Mouse (Mus musculus) stomach, postnatal 0 days (tissue): ENCODE measurements at regions not wholly inside any gene's neighbourhood (a gene's known extent, or its start where the extent isn't known, plus 50 kb on each side); places are given as distances from the start of the nearest gene placed in this dataset.

Experiments
- ATAC-seq: fragments of 200-750 bp; cut with Nextera tagmentation; 2 replicates; pipeline ENCODE4 v1.8.0; 2017; ENCODE audit not compliant: low FRiP score, low TSS enrichment
- DNase-seq: peaks from one replicate; pipeline ENCODE4 v3.0.0-alpha.2; 2016; ENCODE audit warnings: low spot score
- H3K27ac ChIP-seq: fragments of 300-500 bp; sonication (generic); replicated peaks from 2 replicates; pipeline ENCODE4 v1.5.1; 2014; ENCODE audit warnings: mild to moderate bottlenecking, control low read depth
- H3K27me3 ChIP-seq: fragments of 300-500 bp; sonication (generic); 2 replicates; pipeline ENCODE4 v1.6.1; 2014; ENCODE audit warnings: low read length; ENCODE audit not compliant: control insufficient read depth, insufficient read depth
- H3K36me3 ChIP-seq: fragments of 300-500 bp; sonication (generic); 2 replicates; pipeline ENCODE4 v1.6.1; 2014; ENCODE audit warnings: low read length, mixed read lengths; ENCODE audit not compliant: control insufficient read depth, insufficient read depth
- H3K4me1 ChIP-seq: fragments of 300-500 bp; sonication (generic); replicated peaks from 2 replicates; pipeline ENCODE4 v1.6.1; 2014; ENCODE audit warnings: antibody characterized with exemption; ENCODE audit not compliant: control insufficient read depth, insufficient read depth
- H3K4me2 ChIP-seq: fragments of 300-500 bp; sonication (generic); replicated peaks from 2 replicates; pipeline ENCODE4 v1.6.1; 2014; ENCODE audit warnings: low read depth, mild to moderate bottlenecking, control low read depth, moderate library complexity
- H3K4me3 ChIP-seq: fragments of 300-500 bp; sonication (generic); 2 replicates; pipeline ENCODE4 v1.5.1; 2014; ENCODE audit warnings: low read depth, low read length, control low read depth
- H3K9ac ChIP-seq: fragments of 300-500 bp; sonication (generic); 2 replicates; pipeline ENCODE4 v1.6.1; 2014; ENCODE audit warnings: mild to moderate bottlenecking, low read length, control low read depth, mixed read lengths
- H3K9me3 ChIP-seq: fragments of 300-500 bp; sonication (generic); 2 replicates; pipeline ENCODE4 v1.6.1; 2016; ENCODE audit warnings: low read length; ENCODE audit not compliant: control insufficient read depth
- CTCF ChIP-seq: IDR thresholded peaks from 2 replicates; pipeline ENCODE4 v1.5.1; 2016; ENCODE audit warnings: antibody characterized with exemption, low read depth, mild to moderate bottlenecking, moderate library complexity
- EP300 ChIP-seq: optimal IDR thresholded peaks from 2 replicates; pipeline ENCODE3; 2016; ENCODE audit warnings: antibody characterized with exemption
- WGBS: fragments of 180-500 bp; shearing (Covaris S2); extraction: QIAGEN DNeasy Blood & Tissue Kit; methylation state at CpG from one replicate; pipeline ENCODE4 v1.1.7; 2014; 5-methylcytosine and 5-hydroxymethylcytosine counted together

- ATAC-seq (no peak), DNase-seq (no peak)
- H3K4me1 ChIP-seq, result no peaks in the 10 kb centered on the region
- 92% methylated on average over 2 of the region's 2 CpGs for WGBS
- no peak overlapping the region for H3K27ac ChIP-seq
- H3K36me3 ChIP-seq, result no peaks in the 10 kb centered on the region
- no peaks in the 10 kb centered on the region for H3K9me3 ChIP-seq
- H3K9ac ChIP-seq, result no peak overlapping the region
- H3K4me3 ChIP-seq, result no peak overlapping the region
- H3K27me3 ChIP-seq, result no peaks in the 10 kb centered on the region
- H3K4me2 ChIP-seq, result no peak overlapping the region
- TF ChIP-seq CTCF, result no peak
- no peak for TF ChIP-seq EP300
Observed at GRCm38 (mm10) chr10:70866737-70867136, 211.0 kb upstream of the Phyhipl start.

- Histone ChIP-seq H3K9ac (no peak overlapping the region), H3K9me3 (no peaks in the 10 kb centered on the region), H3K27me3 (no peaks in the 10 kb centered on the region), H3K27ac (no peak overlapping the region), H3K36me3 (no peaks in the 10 kb centered on the region), H3K4me3 (no peak overlapping the region), H3K4me2 (no peak overlapping the region), H3K4me1 (no peaks in the 10 kb centered on the region)
- DNase-seq (no peak), ATAC-seq (no peak)
- TF ChIP-seq CTCF, result no peak
- no peak for TF ChIP-seq EP300
- WGBS, result 69% methylated on average over 5 of the region's 5 CpGs
Observed at GRCm38 (mm10) chr10:70864650-70865049, 208.9 kb upstream of the Phyhipl start.

GRCm38 (mm10) chr10:70862022-70862335, 206.2 kb upstream of the Phyhipl start:
- Histone ChIP-seq H3K4me3 (no peak overlapping the region), H3K9me3 (no peaks in the 10 kb centered on the region), H3K9ac (no peak overlapping the region), H3K4me1 (no peaks in the 10 kb centered on the region), H3K27ac (no peak overlapping the region), H3K27me3 (no peaks in the 10 kb centered on the region), H3K4me2 (no peak overlapping the region), H3K36me3 (no peaks in the 10 kb centered on the region)
- WGBS, result 58% methylated on average over 3 of the region's 4 CpGs
- no peak for TF ChIP-seq CTCF
- no peak for TF ChIP-seq EP300
- ATAC-seq, result no peak
- DNase-seq, result no peak

GRCm38 (mm10) chr10:70861131-70862021, 205.6 kb upstream of the Phyhipl start:
- Histone ChIP-seq H3K4me3 (no peak overlapping the region), H3K36me3 (no peaks in the 10 kb centered on the region), H3K4me2 (no peak overlapping the region), H3K27me3 (no peaks in the 10 kb centered on the region), H3K27ac (no peak overlapping the region), H3K4me1 (no peaks in the 10 kb centered on the region), H3K9me3 (no peaks in the 10 kb centered on the region), H3K9ac (no peak overlapping the region)
- DNase-seq, result no peak
- 30% methylated on average over 10 of the region's 10 CpGs for WGBS
- TF ChIP-seq CTCF (no peak), EP300 (no peak)
- ATAC-seq, result no peak

GRCm38 (mm10) chr10:70857155-70857820, 201.5 kb upstream of the Phyhipl start:
- Histone ChIP-seq H3K4me2 (no peak overlapping the region), H3K9me3 (no peaks in the 10 kb centered on the region), H3K4me3 (no peak overlapping the region), H3K9ac (no peak overlapping the region), H3K4me1 (no peaks in the 10 kb centered on the region), H3K27me3 (no peaks in the 10 kb centered on the region), H3K27ac (no peak overlapping the region), H3K36me3 (no peaks in the 10 kb centered on the region)
- TF ChIP-seq EP300 (no peak), CTCF (no peak)
- DNase-seq (no peak), ATAC-seq (no peak)
- 68% methylated on average over 14 of the region's 14 CpGs for WGBS

GRCm38 (mm10) chr10:70855948-70856347, 200.2 kb upstream of the Phyhipl start:
- no peaks in the 10 kb centered on the region for H3K4me1 ChIP-seq
- no peaks in the 10 kb centered on the region for H3K36me3 ChIP-seq
- H3K27me3 ChIP-seq, result no peaks in the 10 kb centered on the region
- H3K27ac ChIP-seq, result no peak overlapping the region
- no peak overlapping the region for H3K9ac ChIP-seq
- DNase-seq (no peak), ATAC-seq (no peak)
- no peak for TF ChIP-seq EP300
- TF ChIP-seq CTCF, result no peak
- WGBS, result 78% methylated on average over 8 of the region's 8 CpGs
- no peaks in the 10 kb centered on the region for H3K9me3 ChIP-seq
- no peak overlapping the region for H3K4me2 ChIP-seq
- H3K4me3 ChIP-seq, result no peak overlapping the region
